Mouse (Mus musculus) spleen, adult 2 months (tissue): Measurements from ENCODE around the gene Ntf3.

Source experiments
- CTCF ChIP-seq: fragments of 200-500 bp; IDR thresholded peaks from 2 replicates; pipeline ENCODE4 v1.5.1; 2011; ENCODE audit warnings: mild to moderate bottlenecking, inconsistent platforms; ENCODE audit not compliant: insufficient read depth, insufficient read length, insufficient replicate concordance; ENCODE audit errors: extremely low read depth
- POLR2A ChIP-seq: fragments of 200-500 bp; IDR thresholded peaks from 2 replicates; pipeline ENCODE4 v1.6.1; 2011; ENCODE audit warnings: low read depth, low read length, inconsistent platforms

- TF ChIP-seq POLR2A (no peak), CTCF (no peak)
These were observed 36.2 kb upstream of the Ntf3 start for GRCm38 (mm10) chr6:126202959-126203358.
